Mouse (Mus musculus) ovary, postnatal 36 days (tissue): ENCODE measurements around the gene 1600014C23Rik.
A peak's percentile ranks its signal among the peaks of the same experiment; 100 is the strongest.

Experiments
- DNase-seq: peaks from one replicate; pipeline ENCODE4 v3.0.0; 2022; ENCODE audit warnings: low spot score, mixed read lengths

1600014C23Rik gene

GRCm38 (mm10) chr17:45689120-45689519 is 44.5 kb downstream of the 1600014C23Rik start:
- no peak for DNase-seq

- DNase-seq = no peak
Observed at GRCm38 (mm10) chr17:45686716-45687115, 46.9 kb downstream of the 1600014C23Rik start, which contains the start of gene Tmem63b. Gene Tmem63b, minus strand, starts transcription at chr17:45686905.

GRCm38 (mm10) chr17:45686093-45686619 is 47.5 kb downstream of the 1600014C23Rik start, which contains the start of gene Mrpl14:
Gene Mrpl14, plus strand, starts transcription at chr17:45686322.
- DNase-seq = peak; percentile 93

- DNase-seq = peak; percentile 52
Observed at GRCm38 (mm10) chr17:45685171-45686092, 48.2 kb downstream of the 1600014C23Rik start.

GRCm38 (mm10) chr17:45684667-45685131 is 48.9 kb downstream of the 1600014C23Rik start:
- no peak for DNase-seq
